Mouse (Mus musculus) neural tube, embryonic 12.5 days (tissue): ENCODE measurements around the gene Fam83c. TPM values are rescaled to one million over a fixed set of nuclear protein-coding genes. Genes with fewer than 3 reads are reported as not detected.

Experiments used
- ATAC-seq: fragments of 200-750 bp; cut with Nextera tagmentation; 2 replicates; pipeline ENCODE4 v1.8.0; 2017; ENCODE audit warnings: low read depth, mild to moderate bottlenecking, moderate TSS enrichment, moderate library complexity; ENCODE audit not compliant: low FRiP score
- H3K27ac ChIP-seq: fragments of 300-500 bp; sonication (generic); 2 replicates; pipeline ENCODE4 v1.5.1; 2016
- H3K27me3 ChIP-seq: fragments of 300-500 bp; sonication (generic); replicated peaks from 2 replicates; pipeline ENCODE4 v1.6.1; 2016; ENCODE audit warnings: mild to moderate bottlenecking
- H3K36me3 ChIP-seq: fragments of 300-500 bp; sonication (generic); 2 replicates; pipeline ENCODE4 v1.6.1; 2016; ENCODE audit warnings: mild to moderate bottlenecking
- H3K4me1 ChIP-seq: fragments of 300-500 bp; sonication (generic); 2 replicates; pipeline ENCODE4 v1.6.1; 2016
- H3K4me2 ChIP-seq: fragments of 300-500 bp; sonication (generic); replicated peaks from 2 replicates; pipeline ENCODE4 v1.6.1; 2016; ENCODE audit warnings: mild to moderate bottlenecking
- H3K4me3 ChIP-seq: fragments of 300-500 bp; sonication (generic); 2 replicates; pipeline ENCODE4 v1.5.1; 2016
- H3K9ac ChIP-seq: fragments of 300-500 bp; sonication (generic); 2 replicates; pipeline ENCODE4 v1.6.1; 2016; ENCODE audit warnings: mild to moderate bottlenecking
- H3K9me3 ChIP-seq: fragments of 300-500 bp; sonication (generic); 2 replicates; pipeline ENCODE4 v1.6.1; 2016; ENCODE audit warnings: mild to moderate bottlenecking
- WGBS: fragments of 180-500 bp; shearing (Covaris S2); methylation state at CpG from one replicate; pipeline ENCODE4 v1.1.7; 2016; 5-methylcytosine and 5-hydroxymethylcytosine counted together
- polyA plus RNA-seq: library from polyadenylated mRNA; unstranded; fragments of >200 nt; fragmentation: Nextera tagmentation; extraction: Ambion mirVana; gene quantifications from 2 replicates; pipeline ENCODE4 v1.2.1, GENCODE M21; 2016

Fam83c gene
- polyA plus RNA-seq, 1 experiment from 2014 or later = 0.63 TPM

DNA sequence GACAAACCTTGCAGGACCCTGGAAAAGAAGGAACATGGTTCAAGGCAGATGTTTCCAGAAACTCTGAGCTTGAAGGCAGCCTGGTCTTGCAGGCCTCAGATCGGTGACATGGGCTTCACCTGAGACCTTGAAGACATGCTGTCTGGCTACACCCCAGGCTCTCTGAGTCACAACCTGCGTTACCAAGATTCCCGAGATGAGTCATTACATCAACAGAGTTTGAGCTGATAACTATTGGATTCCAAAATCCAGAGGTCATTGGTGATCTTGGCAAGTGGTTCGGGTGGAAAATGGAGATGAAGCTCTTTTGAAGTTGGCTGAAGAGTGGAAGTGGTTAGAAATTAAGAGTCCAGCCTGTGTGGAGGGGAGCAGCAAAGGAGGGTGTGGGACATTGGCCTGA is 25.0 kb downstream of the Fam83c start:
- H3K36me3 ChIP-seq = 0 out of 2 replicates have a peak, but pooled peaks cover 5% of the 10 kb centered on the region

DNA sequence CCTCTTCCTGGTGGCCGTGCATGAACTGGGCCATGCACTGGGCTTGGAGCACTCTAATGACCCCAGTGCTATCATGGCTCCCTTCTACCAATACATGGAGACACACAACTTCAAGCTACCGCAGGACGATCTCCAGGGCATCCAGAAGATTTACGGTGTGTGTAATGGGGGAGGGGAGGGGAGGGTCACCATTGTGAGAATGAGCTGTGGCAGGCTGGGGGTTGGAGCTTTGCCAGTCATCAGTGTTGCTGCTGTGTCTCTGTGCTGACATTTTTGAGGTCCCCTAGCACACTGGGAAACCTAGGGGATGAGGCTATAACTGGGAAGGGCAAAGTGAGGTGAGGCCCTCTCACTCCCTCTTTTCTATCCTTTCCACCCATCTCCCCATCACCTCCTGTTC is 27.2 kb downstream of the Fam83c start:
- Histone ChIP-seq H3K9me3 (no peaks in the 10 kb centered on the region), H3K27ac (no peak overlapping the region), H3K9ac (no peak overlapping the region), H3K4me3 (no peak overlapping the region), H3K36me3 (0 out of 2 replicates have a peak, but pooled peaks cover 5% of the 10 kb centered on the region), H3K27me3 (no peaks in the 10 kb centered on the region), H3K4me1 (peaks cover 5% of the 10 kb centered on the region; the same call in 1 of the 2 replicates), H3K4me2 (no peak overlapping the region)
- ATAC-seq = no peak
- 42% methylated on average over 4 of the region's 4 CpGs for WGBS

More for the DNA sequence above, 25.0 kb downstream of the Fam83c start:
- no peak for ATAC-seq
- H3K9ac ChIP-seq = no peak overlapping the region
- H3K4me2 ChIP-seq = no peak overlapping the region
- H3K9me3 ChIP-seq = no peaks in the 10 kb centered on the region
- 86% methylated on average over 4 of the region's 4 CpGs for WGBS
- no peaks in the 10 kb centered on the region for H3K27me3 ChIP-seq
- peaks cover 5% of the 10 kb centered on the region; the same call in 1 of the 2 replicates for H3K4me1 ChIP-seq
- H3K4me3 ChIP-seq = no peak overlapping the region
- no peak overlapping the region for H3K27ac ChIP-seq

DNA sequence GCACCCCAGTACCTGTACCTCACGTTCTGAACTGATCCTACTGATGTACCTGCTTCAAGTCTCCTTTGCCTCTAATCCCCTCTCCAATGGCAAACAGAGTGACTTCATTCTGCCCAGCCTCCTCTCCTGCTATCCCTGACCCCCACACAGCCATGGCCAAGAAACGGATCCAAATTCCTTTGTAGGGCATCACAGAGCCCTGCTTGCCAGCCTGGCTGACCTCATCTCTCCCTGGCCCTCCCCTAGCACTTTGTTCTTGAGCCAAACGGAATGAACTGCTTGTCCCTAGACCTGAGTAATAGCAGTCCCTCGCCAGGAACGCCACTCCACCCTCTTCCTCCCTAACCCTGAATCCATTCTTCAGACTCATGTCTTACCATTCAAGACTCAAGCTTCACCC is 28.1 kb downstream of the Fam83c start:
- no peak overlapping the region for H3K27ac ChIP-seq
- no peaks in the 10 kb centered on the region for H3K9me3 ChIP-seq
- H3K4me2 ChIP-seq = no peak overlapping the region
- peaks cover 5% of the 10 kb centered on the region; the same call in 1 of the 2 replicates for H3K4me1 ChIP-seq
- ATAC-seq = no peak
- no peaks in the 10 kb centered on the region for H3K27me3 ChIP-seq
- H3K9ac ChIP-seq = no peak overlapping the region
- H3K36me3 ChIP-seq = 0 out of 2 replicates have a peak, but pooled peaks cover 3% of the 10 kb centered on the region
- WGBS = 70% methylated on average over 5 of the region's 5 CpGs
- H3K4me3 ChIP-seq = no peak overlapping the region

DNA sequence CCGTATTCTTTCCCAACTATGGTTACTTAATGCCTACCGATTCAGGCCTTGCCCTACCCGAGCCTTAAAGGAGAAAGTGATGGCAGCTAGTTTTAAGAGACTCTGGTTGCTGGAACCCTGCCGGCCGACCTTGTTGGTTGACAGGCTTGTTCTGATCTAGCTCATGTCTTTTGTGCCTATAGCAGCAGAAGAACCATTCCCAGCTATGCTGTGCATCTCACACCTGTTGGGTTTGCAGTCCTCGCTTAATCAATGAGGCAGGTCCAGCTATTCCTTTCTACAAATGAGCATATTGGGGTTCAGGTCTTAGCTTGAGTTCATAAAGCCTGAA is 28.8 kb downstream of the Fam83c start:
- H3K27me3 ChIP-seq = no peaks in the 10 kb centered on the region
- ATAC-seq = no peak
- no peak overlapping the region for H3K4me3 ChIP-seq
- no peaks in the 10 kb centered on the region for H3K9me3 ChIP-seq
- no peak overlapping the region for H3K9ac ChIP-seq
- peaks cover 5% of the 10 kb centered on the region; the same call in 1 of the 2 replicates for H3K4me1 ChIP-seq
- H3K36me3 ChIP-seq = peaks cover 6% of the 10 kb centered on the region; the same call in 1 of the 2 replicates
- H3K4me2 ChIP-seq = no peak overlapping the region
- WGBS = 91% methylated on average over 6 of the region's 6 CpGs
- no peak overlapping the region for H3K27ac ChIP-seq

DNA sequence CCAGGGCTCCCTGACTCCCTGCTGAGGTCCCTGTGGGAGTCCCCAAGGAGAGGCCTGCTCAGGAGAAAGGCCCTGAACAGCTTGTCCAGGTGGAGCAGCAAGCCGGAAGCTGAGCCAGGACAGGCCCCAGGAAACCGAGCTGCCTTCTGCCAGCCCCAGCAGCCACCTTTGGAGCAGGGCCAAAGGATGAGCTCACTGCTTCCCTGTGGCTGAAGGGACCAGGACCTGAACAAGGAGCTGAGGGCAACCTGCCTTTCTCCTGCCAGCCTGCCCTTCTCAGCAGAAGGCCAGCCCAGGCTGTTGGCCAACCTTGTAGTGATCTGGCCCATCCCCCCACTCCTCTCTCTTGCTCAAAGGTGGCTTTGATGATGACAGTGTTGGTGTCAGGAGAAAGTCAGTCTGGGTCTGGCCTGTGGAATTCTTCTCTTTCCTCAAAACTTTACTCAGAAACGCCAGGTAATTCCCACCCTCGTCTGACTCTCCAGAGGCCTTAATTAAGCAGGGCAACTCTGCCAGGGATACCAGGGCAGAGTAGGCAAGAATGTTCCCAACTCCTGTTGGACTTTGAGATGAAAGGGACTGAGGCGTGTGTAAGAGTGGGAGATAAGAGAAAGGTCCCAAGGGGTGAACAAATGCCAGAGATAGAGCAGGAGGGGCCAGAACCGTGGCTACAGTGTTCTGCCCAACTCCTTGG is 29.3 kb downstream of the Fam83c start:
- Histone ChIP-seq H3K4me3 (no peak overlapping the region), H3K4me1 (peaks cover 5% of the 10 kb centered on the region; the same call in 1 of the 2 replicates), H3K9me3 (no peaks in the 10 kb centered on the region), H3K27me3 (no peaks in the 10 kb centered on the region), H3K4me2 (no peak overlapping the region), H3K36me3 (peaks cover 10% of the 10 kb centered on the region; the same call in 1 of the 2 replicates), H3K9ac (no peak overlapping the region), H3K27ac (no peak overlapping the region)
- 68% methylated on average over 6 of the region's 6 CpGs for WGBS
- ATAC-seq = no peak

DNA sequence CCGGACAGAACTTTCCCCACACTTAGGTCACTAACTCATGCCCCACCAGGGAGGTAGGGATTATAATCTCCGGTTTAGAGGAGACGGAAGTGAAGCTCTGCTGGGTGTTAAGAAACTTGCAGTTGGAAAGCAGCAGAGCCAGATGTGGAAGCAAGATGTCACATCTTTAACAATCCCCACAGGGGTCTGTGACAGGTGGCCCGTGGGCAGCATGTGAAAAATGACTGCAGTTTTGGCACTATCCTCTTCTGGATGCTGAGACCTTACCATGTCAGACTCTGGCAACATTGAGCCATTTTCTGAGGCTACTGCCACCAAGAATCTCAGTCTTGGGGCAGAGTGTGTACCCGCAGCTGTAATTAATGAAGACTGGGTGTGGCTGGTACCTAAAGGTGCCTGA is 30.6 kb downstream of the Fam83c start:
- no peak for ATAC-seq
- Histone ChIP-seq H3K4me2 (no peak overlapping the region), H3K9me3 (no peaks in the 10 kb centered on the region), H3K36me3 (peaks cover 15% of the 10 kb centered on the region; the same call in 1 of the 2 replicates), H3K4me3 (no peak overlapping the region), H3K9ac (no peak overlapping the region), H3K4me1 (peaks cover 5% of the 10 kb centered on the region; the same call in 1 of the 2 replicates), H3K27ac (no peak overlapping the region), H3K27me3 (no peaks in the 10 kb centered on the region)
- 76% methylated on average over 5 of the region's 5 CpGs for WGBS

DNA sequence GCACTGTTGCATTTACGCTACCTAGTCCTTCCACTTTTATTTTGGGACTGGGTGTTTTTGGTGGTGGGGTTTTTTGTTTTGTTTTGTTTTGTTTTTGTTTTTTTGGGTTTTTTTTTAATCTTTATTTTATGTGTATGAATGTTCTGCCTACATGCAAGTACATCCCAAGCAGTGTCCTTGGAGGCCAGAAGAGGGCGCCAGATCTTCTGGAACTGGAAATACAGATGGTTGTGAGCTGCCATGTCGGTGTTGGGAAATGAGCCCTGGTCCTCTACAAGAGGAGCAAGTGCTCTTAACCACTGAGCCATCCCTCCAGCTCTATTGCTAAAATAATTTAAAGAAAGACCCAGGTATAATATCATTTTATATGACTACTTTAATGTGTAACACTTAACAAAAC is 31.9 kb downstream of the Fam83c start:
- 53% methylated on average over 3 of the region's 3 CpGs for WGBS
- Histone ChIP-seq H3K36me3 (peaks cover 15% of the 10 kb centered on the region; the same call in 1 of the 2 replicates), H3K27me3 (no peaks in the 10 kb centered on the region), H3K9ac (no peak overlapping the region), H3K9me3 (no peaks in the 10 kb centered on the region), H3K4me1 (peaks cover 5% of the 10 kb centered on the region; the same call in 1 of the 2 replicates), H3K4me2 (no peak overlapping the region), H3K27ac (no peak overlapping the region), H3K4me3 (no peak overlapping the region)
- no peak for ATAC-seq

DNA sequence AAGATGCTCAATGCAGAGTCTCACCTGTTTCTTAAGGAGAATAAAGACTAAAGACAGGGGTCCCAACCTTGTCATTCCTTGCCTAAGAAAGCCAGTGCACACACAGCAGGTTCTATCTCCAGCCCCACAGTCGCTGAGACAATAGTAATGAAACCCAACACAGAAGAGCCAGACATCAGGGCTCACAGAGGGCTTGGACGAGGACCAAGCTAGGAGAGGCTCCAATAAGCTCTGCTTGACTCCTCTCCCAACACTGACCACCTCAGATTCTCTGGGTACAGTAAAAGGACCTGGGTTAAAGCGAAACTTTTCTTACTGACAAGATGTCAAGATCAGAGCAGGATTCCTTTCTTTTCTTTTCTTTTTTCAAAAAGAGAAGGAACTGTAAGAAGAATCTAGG is 36.0 kb downstream of the Fam83c start:
- Histone ChIP-seq H3K4me2 (no peak overlapping the region), H3K4me3 (no peak overlapping the region), H3K27me3 (no peaks in the 10 kb centered on the region), H3K4me1 (no peaks in the 10 kb centered on the region), H3K27ac (no peak overlapping the region), H3K9ac (no peak overlapping the region), H3K36me3 (peaks cover 16% of the 10 kb centered on the region; the same call in 1 of the 2 replicates), H3K9me3 (no peaks in the 10 kb centered on the region)
- 56% methylated on average over 3 of the region's 3 CpGs for WGBS
- ATAC-seq = no peak

DNA sequence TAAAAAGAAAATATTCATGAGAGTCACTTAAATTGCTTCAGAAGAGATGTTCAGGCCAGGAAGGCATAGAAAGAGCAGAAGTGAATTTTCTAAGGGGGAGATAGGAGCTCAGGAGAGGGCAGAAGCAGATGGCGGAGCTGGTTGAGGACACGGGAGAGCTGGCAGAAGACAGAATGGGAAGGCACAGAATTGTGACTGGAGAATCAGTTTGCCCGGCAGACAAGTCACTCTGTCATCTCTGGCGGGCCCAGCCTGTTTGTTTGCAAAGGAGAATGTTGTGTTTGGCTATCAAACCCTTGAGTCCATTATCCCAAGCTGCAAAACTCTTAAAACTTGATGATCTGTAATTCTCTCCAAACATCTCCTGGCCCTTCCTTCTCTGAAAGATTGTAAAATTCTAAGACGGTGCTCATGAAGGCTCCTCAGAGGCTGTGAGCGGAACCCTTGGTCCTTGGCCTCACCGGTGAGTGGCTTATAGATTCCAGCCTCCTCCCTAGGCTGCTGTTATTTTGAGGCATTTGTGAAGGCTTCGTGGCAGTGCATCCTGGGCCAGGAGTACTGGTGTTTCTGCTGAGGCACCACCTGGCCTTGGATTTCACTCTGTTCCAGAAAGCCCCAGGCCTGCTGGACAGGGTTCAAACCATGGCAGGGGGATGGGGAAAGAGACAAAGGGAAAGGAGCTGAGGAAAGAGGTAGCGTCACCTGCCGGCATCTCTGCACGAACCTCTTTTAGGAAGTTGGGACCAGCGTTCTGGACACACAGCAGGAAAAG is 39.8 kb downstream of the Fam83c start:
- no peak overlapping the region for H3K27ac ChIP-seq
- H3K4me2 ChIP-seq = no peak overlapping the region
- WGBS = 90% methylated on average over 12 of the region's 12 CpGs

DNA sequence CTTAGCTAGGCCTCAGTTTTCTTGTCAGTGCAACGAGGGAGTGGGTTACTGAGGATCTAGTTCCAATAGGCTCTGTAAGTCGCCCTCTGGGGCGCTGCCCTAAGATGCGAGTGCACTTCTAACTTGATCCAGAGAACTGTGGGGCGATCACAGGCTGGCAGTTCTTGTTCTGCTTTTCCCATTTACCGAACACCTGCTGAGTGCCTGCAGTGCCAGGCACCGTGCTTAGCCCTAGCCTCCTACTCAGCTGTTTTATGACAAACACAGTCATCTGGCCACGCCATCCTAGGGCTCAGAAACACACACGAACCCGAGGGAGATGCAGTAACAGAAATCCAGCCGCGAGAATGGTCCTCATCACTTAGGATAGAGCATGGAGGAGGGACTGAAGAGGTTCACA is 41.8 kb downstream of the Fam83c start:
- Histone ChIP-seq H3K4me2 (0 out of 2 replicates have a peak overlapping the region, but pooled peaks have one; percentile 26), H3K9me3 (no peaks in the 10 kb centered on the region), H3K27ac (no peak overlapping the region), H3K36me3 (0 out of 2 replicates have a peak, but pooled peaks cover 4% of the 10 kb centered on the region), H3K4me1 (no peaks in the 10 kb centered on the region), H3K9ac (no peak overlapping the region), H3K27me3 (no peaks in the 10 kb centered on the region), H3K4me3 (no peak overlapping the region)
- 33% methylated on average over 12 of the region's 12 CpGs for WGBS
- ATAC-seq = no peak

More for the DNA sequence above, 39.8 kb downstream of the Fam83c start:
- Histone ChIP-seq H3K9me3 (no peaks in the 10 kb centered on the region), H3K36me3 (peaks cover 7% of the 10 kb centered on the region; the same call in 1 of the 2 replicates), H3K4me1 (no peaks in the 10 kb centered on the region), H3K4me3 (no peak overlapping the region), H3K9ac (no peak overlapping the region), H3K27me3 (no peaks in the 10 kb centered on the region)
- no peak for ATAC-seq

DNA sequence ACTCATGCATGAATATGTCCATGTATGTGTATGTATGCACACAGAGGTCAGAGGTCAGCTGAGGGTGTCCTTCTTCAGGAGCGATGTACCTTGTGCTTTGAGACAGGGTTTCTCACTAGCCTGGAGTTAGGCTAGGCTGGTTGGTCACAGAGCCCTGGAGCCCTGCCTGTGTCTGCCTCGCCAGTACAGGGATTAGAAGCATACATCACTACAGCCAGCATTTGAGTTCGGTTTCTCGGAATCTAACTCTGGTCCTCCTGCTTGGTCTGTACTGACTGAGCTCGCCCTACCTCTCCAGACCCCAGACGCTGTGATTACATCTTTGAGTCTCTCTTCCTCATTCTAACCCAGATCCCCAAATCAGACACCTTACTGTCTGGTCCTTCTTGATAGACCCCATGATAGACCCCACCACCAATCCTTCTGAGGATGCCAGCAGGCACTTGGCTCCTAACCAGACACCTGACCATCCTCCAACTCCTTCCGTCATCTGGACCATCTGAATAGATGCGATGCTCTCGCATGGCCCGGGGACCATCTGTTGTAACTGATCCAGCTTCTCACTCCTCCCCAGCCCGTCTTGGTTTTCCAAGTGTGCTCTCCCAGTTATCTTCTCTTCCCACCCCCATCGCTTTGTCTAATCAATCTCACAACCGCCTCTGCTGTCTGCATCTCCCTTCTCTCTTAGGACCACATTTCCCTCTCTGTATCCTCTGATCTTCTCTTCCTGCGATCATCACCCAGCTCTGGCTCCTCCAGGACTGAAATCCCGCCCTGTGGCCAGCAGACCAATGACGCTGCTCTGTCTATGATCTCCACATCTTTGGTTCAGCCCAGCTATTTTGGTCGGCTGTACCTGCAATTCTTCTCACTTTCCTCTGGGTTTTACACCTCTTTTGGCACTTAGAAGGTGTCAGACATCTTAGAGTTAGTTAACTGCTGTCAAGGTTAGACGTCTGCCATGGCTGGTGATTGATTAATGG is 46.4 kb downstream of the Fam83c start:
- Histone ChIP-seq H3K4me3 (no peak overlapping the region), H3K4me1 (no peaks in the 10 kb centered on the region; the same call in 1 of the 2 replicates), H3K9ac (no peak overlapping the region), H3K27ac (no peak overlapping the region), H3K9me3 (no peaks in the 10 kb centered on the region), H3K36me3 (no peaks in the 10 kb centered on the region), H3K27me3 (no peaks in the 10 kb centered on the region), H3K4me2 (no peak overlapping the region)
- 72% methylated on average over 18 of the region's 18 CpGs for WGBS
- no peak for ATAC-seq
